Mouse (Mus musculus): ENCODE measurements around the gene Hgd. TPM values are rescaled to one million over a fixed set of nuclear protein-coding genes. Genes with fewer than 3 reads are reported as not detected.
A peak's percentile ranks its signal among the peaks of the same experiment; 100 is the strongest.

Gene Hgd
- polyA plus RNA-seq, 1 experiment, result 0.02 TPM

DNA sequence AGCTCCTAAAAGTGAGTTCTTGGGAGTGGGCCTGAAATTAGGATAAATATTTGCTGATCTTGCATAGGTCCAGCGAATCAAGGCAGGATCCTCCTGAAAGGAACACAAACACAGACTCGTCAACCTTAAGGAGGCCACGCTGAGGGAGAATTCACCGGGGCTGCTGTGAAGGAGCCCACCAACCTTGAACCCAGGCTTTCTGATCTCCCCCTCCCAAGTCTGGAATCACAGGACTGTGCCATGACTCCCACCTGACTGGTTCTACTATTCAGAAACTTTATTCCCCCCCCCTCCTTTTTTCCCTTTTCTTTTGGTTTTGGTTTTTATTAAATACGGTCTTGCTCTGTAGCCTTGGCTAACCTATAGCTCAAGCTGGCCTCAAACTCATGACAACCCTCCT lies 69.1 kb downstream of the Hgd start:
- no peaks in the 10 kb centered on the region for H3K27me3 ChIP-seq (ENCODE audit: control insufficient read depth, insufficient read depth, insufficient read length)
- peaks cover 9% of the 10 kb centered on the region for H3K36me3 ChIP-seq (ENCODE audit: control insufficient read depth, insufficient read depth)
- no peak overlapping the region for H3K4me3 ChIP-seq
- no peak overlapping the region for H3ac ChIP-seq (ENCODE audit: control insufficient read depth, insufficient read length)
- H3K4me2 ChIP-seq (ENCODE audit: low read depth), result no peak overlapping the region
- no peak for TF ChIP-seq POLR2AphosphoS2 (IDR thresholded peaks at IDR 0.05; ENCODE audit: insufficient read length, low read depth)
- TF ChIP-seq USF1 (IDR thresholded peaks at IDR 0.05; ENCODE audit: low read depth), result no peak
- TF ChIP-seq POLR2A (IDR thresholded peaks at IDR 0.05; ENCODE audit: insufficient read length, low read depth), result no peak
- TF ChIP-seq MYOD1 (IDR thresholded peaks at IDR 0.05; ENCODE audit: control insufficient read depth in 1 of 3, insufficient read length in 2 of 3, low read depth in 2 of 3), result no peak
- TF ChIP-seq MYOG (IDR thresholded peaks at IDR 0.05; ENCODE audit: control insufficient read depth in 1 of 3, insufficient read depth in 1 of 3, insufficient read length in 2 of 3, low read depth in 2 of 3), result no peak
- no peak for TF ChIP-seq E2F4 (IDR thresholded peaks at IDR 0.05; ENCODE audit: insufficient read depth)
- TF ChIP-seq CEBPB (IDR thresholded peaks at IDR 0.05; ENCODE audit: insufficient read depth, poor library complexity, severe bottlenecking), result no peak
- no peak for TF ChIP-seq TCF12 (IDR thresholded peaks at IDR 0.05; ENCODE audit: insufficient read depth, poor library complexity, severe bottlenecking)
- no peak for TF ChIP-seq TCF3 (IDR thresholded peaks at IDR 0.05; ENCODE audit: insufficient read length, low read depth)
- no peak for TF ChIP-seq MAX (IDR thresholded peaks at IDR 0.05; ENCODE audit: low read depth)
- no peak for TF ChIP-seq SRF (IDR thresholded peaks at IDR 0.05; ENCODE audit: control insufficient read depth, insufficient read length, low read depth)
- TF ChIP-seq REST (IDR thresholded peaks at IDR 0.05; ENCODE audit: insufficient read depth, insufficient read length), result no peak
- H3K79me2 ChIP-seq (ENCODE audit: control insufficient read depth, insufficient read depth), result peaks cover 50% of the 10 kb centered on the region

DNA sequence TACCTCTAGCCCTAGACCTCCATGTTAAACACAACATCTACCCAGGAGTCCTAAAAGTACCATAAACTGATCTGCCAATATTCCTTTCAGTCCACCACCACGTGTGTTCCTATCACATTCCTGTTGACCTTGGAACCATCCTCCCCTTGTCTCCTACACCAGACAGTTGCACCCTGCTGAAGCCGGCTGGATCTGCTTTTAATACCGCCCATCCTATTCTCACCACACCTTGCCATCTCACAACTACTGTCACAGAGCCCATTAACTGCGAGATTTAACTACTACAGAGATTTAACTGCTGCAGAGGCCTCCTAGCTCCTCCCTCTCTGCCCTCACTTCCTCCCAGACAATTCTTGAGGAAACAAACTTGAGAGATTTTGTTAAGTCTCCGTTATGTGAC lies 71.5 kb downstream of the Hgd start:
- Histone ChIP-seq H3K79me2 (ENCODE audit: control insufficient read depth, insufficient read depth) (peaks cover 50% of the 10 kb centered on the region), H3K4me2 (ENCODE audit: low read depth) (no peak overlapping the region), H3K4me3 (no peak overlapping the region), H3K27me3 (ENCODE audit: control insufficient read depth, insufficient read depth, insufficient read length) (no peaks in the 10 kb centered on the region), H3ac (ENCODE audit: control insufficient read depth, insufficient read length) (no peak overlapping the region), H3K36me3 (ENCODE audit: control insufficient read depth, insufficient read depth) (peaks cover 7% of the 10 kb centered on the region)
- TF ChIP-seq MYOG (IDR thresholded peaks at IDR 0.05; ENCODE audit: control insufficient read depth in 1 of 3, insufficient read depth in 1 of 3, insufficient read length in 2 of 3, low read depth in 2 of 3) (no peak), POLR2A (IDR thresholded peaks at IDR 0.05; ENCODE audit: insufficient read length, low read depth) (no peak), E2F4 (IDR thresholded peaks at IDR 0.05; ENCODE audit: insufficient read depth) (no peak), TCF3 (IDR thresholded peaks at IDR 0.05; ENCODE audit: insufficient read length, low read depth) (no peak), CEBPB (IDR thresholded peaks at IDR 0.05; ENCODE audit: insufficient read depth, poor library complexity, severe bottlenecking) (no peak), MAX (IDR thresholded peaks at IDR 0.05; ENCODE audit: low read depth) (no peak), MYOD1 (IDR thresholded peaks at IDR 0.05; ENCODE audit: control insufficient read depth in 1 of 3, insufficient read length in 2 of 3, low read depth in 2 of 3) (no peak), TCF12 (IDR thresholded peaks at IDR 0.05; ENCODE audit: insufficient read depth, poor library complexity, severe bottlenecking) (no peak), POLR2AphosphoS2 (IDR thresholded peaks at IDR 0.05; ENCODE audit: insufficient read length, low read depth) (no peak), REST (IDR thresholded peaks at IDR 0.05; ENCODE audit: insufficient read depth, insufficient read length) (no peak), SRF (IDR thresholded peaks at IDR 0.05; ENCODE audit: control insufficient read depth, insufficient read length, low read depth) (no peak), USF1 (IDR thresholded peaks at IDR 0.05; ENCODE audit: low read depth) (no peak)

DNA sequence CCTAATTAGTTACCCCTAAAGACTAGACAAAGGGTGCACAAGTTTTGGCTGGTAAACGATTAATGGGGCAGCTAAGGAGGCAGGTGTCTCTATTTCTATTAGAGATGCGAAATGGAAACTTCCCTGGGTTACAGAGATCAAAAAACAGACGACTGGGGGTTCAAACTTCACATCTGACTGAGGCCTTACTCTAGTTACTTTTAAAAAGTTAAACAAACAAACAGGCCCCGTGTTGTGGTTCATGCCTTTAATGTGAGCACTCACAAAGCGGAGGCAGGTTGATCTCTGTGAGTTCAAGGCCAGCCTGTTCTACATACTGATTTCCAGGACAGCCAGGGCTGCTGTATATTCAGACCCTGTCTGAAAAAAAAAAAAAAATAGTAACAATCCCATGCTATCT lies 72.7 kb downstream of the Hgd start:
- Histone ChIP-seq H3K27me3 (ENCODE audit: control insufficient read depth, insufficient read depth, insufficient read length) (no peaks in the 10 kb centered on the region), H3K4me3 (peak overlapping the region; percentile 32), H3K36me3 (ENCODE audit: control insufficient read depth, insufficient read depth) (peaks cover 7% of the 10 kb centered on the region), H3K79me2 (ENCODE audit: control insufficient read depth, insufficient read depth) (peaks cover 50% of the 10 kb centered on the region), H3K4me2 (ENCODE audit: low read depth) (peak overlapping the region; percentile 70), H3ac (ENCODE audit: control insufficient read depth, insufficient read length) (no peak overlapping the region)
- TF ChIP-seq CEBPB (IDR thresholded peaks at IDR 0.05; ENCODE audit: insufficient read depth, poor library complexity, severe bottlenecking), result no peak
- no peak for TF ChIP-seq MAX (IDR thresholded peaks at IDR 0.05; ENCODE audit: low read depth)

DNA sequence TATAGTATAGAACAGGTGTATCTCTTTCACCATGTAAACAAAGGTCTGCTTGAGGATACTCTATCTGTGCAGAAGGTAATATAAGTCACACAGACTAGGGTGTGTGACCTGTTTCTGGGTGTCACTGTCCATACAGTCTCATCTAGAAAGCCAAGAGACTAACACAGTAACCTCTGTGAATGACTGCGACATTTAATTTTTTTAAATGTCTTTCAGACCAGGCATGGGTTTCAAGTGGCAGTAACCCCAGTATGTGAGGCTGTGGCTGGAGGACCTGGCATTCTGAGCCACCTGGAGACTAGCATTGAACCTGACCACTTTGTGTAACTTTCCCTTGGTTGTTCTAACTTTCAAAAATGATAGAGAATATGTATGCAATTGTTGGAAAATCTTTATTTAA lies 73.1 kb downstream of the Hgd start:
- H3K36me3 ChIP-seq (ENCODE audit: control insufficient read depth, insufficient read depth), result peaks cover 6% of the 10 kb centered on the region
- peaks cover 50% of the 10 kb centered on the region for H3K79me2 ChIP-seq (ENCODE audit: control insufficient read depth, insufficient read depth)
- peak overlapping the region; percentile 32 for H3K4me3 ChIP-seq
- TF ChIP-seq USF1 (IDR thresholded peaks at IDR 0.05; ENCODE audit: low read depth), result no peak
- TF ChIP-seq MYOG (IDR thresholded peaks at IDR 0.05; ENCODE audit: control insufficient read depth in 1 of 3, insufficient read depth in 1 of 3, insufficient read length in 2 of 3, low read depth in 2 of 3), result no peak
- no peak for TF ChIP-seq POLR2AphosphoS2 (IDR thresholded peaks at IDR 0.05; ENCODE audit: insufficient read length, low read depth)
- TF ChIP-seq MAX (IDR thresholded peaks at IDR 0.05; ENCODE audit: low read depth), result no peak
- no peak for TF ChIP-seq E2F4 (IDR thresholded peaks at IDR 0.05; ENCODE audit: insufficient read depth)
- no peak for TF ChIP-seq TCF12 (IDR thresholded peaks at IDR 0.05; ENCODE audit: insufficient read depth, poor library complexity, severe bottlenecking)
- no peak for TF ChIP-seq POLR2A (IDR thresholded peaks at IDR 0.05; ENCODE audit: insufficient read length, low read depth)
- no peak for TF ChIP-seq MYOD1 (IDR thresholded peaks at IDR 0.05; ENCODE audit: control insufficient read depth in 1 of 3, insufficient read length in 2 of 3, low read depth in 2 of 3)
- no peak for TF ChIP-seq REST (IDR thresholded peaks at IDR 0.05; ENCODE audit: insufficient read depth, insufficient read length)
- TF ChIP-seq CEBPB (IDR thresholded peaks at IDR 0.05; ENCODE audit: insufficient read depth, poor library complexity, severe bottlenecking), result no peak
- no peak for TF ChIP-seq TCF3 (IDR thresholded peaks at IDR 0.05; ENCODE audit: insufficient read length, low read depth)
- TF ChIP-seq SRF (IDR thresholded peaks at IDR 0.05; ENCODE audit: control insufficient read depth, insufficient read length, low read depth), result no peak
- no peak overlapping the region for H3ac ChIP-seq (ENCODE audit: control insufficient read depth, insufficient read length)
- no peaks in the 10 kb centered on the region for H3K27me3 ChIP-seq (ENCODE audit: control insufficient read depth, insufficient read depth, insufficient read length)
- peak overlapping the region; percentile 70 for H3K4me2 ChIP-seq (ENCODE audit: low read depth)

Measured in myocyte (in vitro differentiated cells).